Mouse (Mus musculus) C2C12 (cell line): Measurements from ENCODE around the gene Tfcp2l1.

Experiments
- CTCF ChIP-seq: IDR thresholded peaks from one replicate; pipeline ENCODE4 v1.5.1; 2011; ENCODE audit not compliant: control insufficient read depth, insufficient read depth, insufficient read length
- FOSL1 ChIP-seq: IDR thresholded peaks from one replicate; pipeline ENCODE4 v1.8.0; 2011; ENCODE audit warnings: mild to moderate bottlenecking, low read length; ENCODE audit not compliant: poor library complexity, insufficient read depth, severe bottlenecking
- MYOD1 ChIP-seq: IDR thresholded peaks from one replicate; pipeline ENCODE4 v1.6.1; 2011; ENCODE audit warnings: low read depth; ENCODE audit not compliant: control insufficient read depth, insufficient read length
- USF1 ChIP-seq: IDR thresholded peaks from one replicate; pipeline ENCODE4 v1.6.1; 2011; ENCODE audit warnings: low read depth, mild to moderate bottlenecking, control low read depth, moderate library complexity

GRCm38 (mm10) chr1:118625921-118626320 is 1.8 kb upstream of the Tfcp2l1 start:
- TF ChIP-seq CTCF = no peak
- no peak for TF ChIP-seq MYOD1
- TF ChIP-seq USF1 = no peak
- TF ChIP-seq FOSL1 = no peak
